Mouse (Mus musculus) heart, postnatal 0 days (tissue): ENCODE data around the gene Rab26. TPM values are rescaled to one million over a fixed set of nuclear protein-coding genes. Genes with fewer than 3 reads are reported as not detected.

ENCODE experiments used
- ATAC-seq: fragments of 200-750 bp; cut with Nextera tagmentation; 2 replicates; pipeline ENCODE4 v1.8.0; 2017; ENCODE audit warnings: low read depth, moderate number of reproducible peaks, moderate library complexity; ENCODE audit not compliant: insufficient read depth
- DNase-seq: peaks from one replicate; pipeline ENCODE4 v3.0.0-alpha.2; 2016; ENCODE audit warnings: low spot score
- H3K27ac ChIP-seq: fragments of 300-500 bp; sonication (generic); 2 replicates; pipeline ENCODE4 v1.5.1; 2014; ENCODE audit warnings: low read depth, mild to moderate bottlenecking
- H3K27me3 ChIP-seq: fragments of 300-500 bp; sonication (generic); 2 replicates; pipeline ENCODE4 v1.6.1; 2014; ENCODE audit warnings: low read length, mixed read lengths; ENCODE audit not compliant: control insufficient read depth, insufficient read depth
- H3K36me3 ChIP-seq: fragments of 300-500 bp; sonication (generic); replicated peaks from 2 replicates; pipeline ENCODE4 v1.6.1; 2014; ENCODE audit warnings: low read length, mixed read lengths; ENCODE audit not compliant: control insufficient read depth, insufficient read depth
- H3K4me1 ChIP-seq: fragments of 300-500 bp; sonication (generic); 2 replicates; pipeline ENCODE4 v1.6.1; 2014; ENCODE audit warnings: antibody characterized with exemption; ENCODE audit not compliant: control insufficient read depth, insufficient read depth
- H3K4me2 ChIP-seq: fragments of 300-500 bp; sonication (generic); 2 replicates; pipeline ENCODE4 v1.6.1; 2014; ENCODE audit warnings: low read depth, mild to moderate bottlenecking, low read length, moderate library complexity
- H3K4me3 ChIP-seq: fragments of 300-500 bp; sonication (generic); 2 replicates; pipeline ENCODE4 v1.5.1; 2014; ENCODE audit warnings: low read depth, low read length
- H3K9ac ChIP-seq: fragments of 300-500 bp; sonication (generic); replicated peaks from 2 replicates; pipeline ENCODE4 v1.6.1; 2014; ENCODE audit warnings: low read depth, low read length, mixed read lengths
- H3K9me3 ChIP-seq: fragments of 300-500 bp; sonication (generic); replicated peaks from 2 replicates; pipeline ENCODE4 v1.6.1; 2016; ENCODE audit warnings: low read length; ENCODE audit not compliant: control insufficient read depth
- CTCF ChIP-seq: IDR thresholded peaks from 2 replicates; pipeline ENCODE4 v1.5.1; 2016; ENCODE audit warnings: antibody characterized with exemption, control low read depth, low read depth
- EP300 ChIP-seq: IDR thresholded peaks from 2 replicates; pipeline ENCODE4 v1.6.1; 2016; ENCODE audit warnings: antibody characterized with exemption, low read depth
- WGBS: fragments of 180-500 bp; shearing (Covaris S2); extraction: QIAGEN DNeasy Blood & Tissue Kit; methylation state at CpG from one replicate; pipeline ENCODE4 v1.1.7; 2014; 5-methylcytosine and 5-hydroxymethylcytosine counted together
- polyA plus RNA-seq: library from polyadenylated mRNA; unstranded; fragments of >200 nt; fragmentation: Nextera tagmentation; extraction: Ambion mirVana; gene quantifications from 2 replicates; pipeline ENCODE4 v1.2.1, GENCODE M21; 2015
- total RNA-seq: library from RNA; depleted of rRNA; stranded (reverse); fragments of >200 nt; gene quantifications from 2 replicates; pipeline ENCODE4 v1.2.3, GENCODE M21; 2014; ENCODE audit warnings: low replicate concordance

Rab26 gene
- total and polyA plus RNA-seq, 2 experiments from 2014 or later = 0.46 TPM; not detected in 1

DNA sequence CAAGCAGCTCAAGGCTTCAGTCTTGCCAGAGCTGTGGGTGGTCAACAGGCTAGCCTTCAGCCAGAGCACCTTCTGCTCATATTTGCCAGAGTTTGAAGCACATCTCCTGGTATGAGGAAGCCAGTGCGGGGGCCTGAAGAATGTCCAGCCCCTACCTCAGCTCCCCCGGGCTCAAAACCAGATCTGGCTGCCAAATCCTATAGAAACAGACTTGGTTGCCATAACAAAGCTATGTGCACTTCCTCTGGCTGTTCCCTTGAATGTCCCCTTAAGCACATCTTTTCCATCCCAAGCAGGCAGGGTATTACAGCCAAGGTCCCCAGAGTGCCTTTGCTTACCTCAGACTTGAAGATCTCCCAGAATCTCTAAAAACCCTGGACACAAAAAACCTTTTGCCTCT is 9.3 kb downstream of the Rab26 start:
- H3K9ac ChIP-seq = 0 out of 2 replicates have a peak overlapping the region, but pooled peaks have one; percentile 13
- ATAC-seq = no peak
- 27% methylated on average over 2 of the region's 2 CpGs for WGBS

DNA sequence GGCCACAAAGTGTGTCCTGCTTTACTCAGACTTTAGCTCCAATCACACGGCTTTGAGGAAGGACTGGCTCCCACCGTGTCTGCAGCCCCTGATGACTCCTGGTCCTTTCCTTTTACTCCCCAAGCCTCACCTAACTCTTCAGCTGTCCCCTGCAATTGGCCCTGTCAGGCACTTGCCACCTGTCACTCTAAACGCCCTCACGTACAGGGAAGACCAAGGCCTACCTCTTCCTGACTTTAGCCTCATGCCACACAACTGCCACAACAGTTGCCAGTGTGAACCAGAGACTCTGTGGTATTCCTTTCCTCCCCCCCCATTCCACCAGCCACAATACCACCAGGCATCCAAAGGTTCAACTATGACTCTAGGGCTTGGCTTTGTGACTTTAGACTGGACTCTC is 13.6 kb downstream of the Rab26 start:
- H3K27me3 ChIP-seq = no peaks in the 10 kb centered on the region
- no peak overlapping the region for H3K4me2 ChIP-seq
- peaks cover 42% of the 10 kb centered on the region for H3K36me3 ChIP-seq
- DNase-seq (no peak), ATAC-seq (no peak)
- H3K9me3 ChIP-seq = no peaks in the 10 kb centered on the region
- TF ChIP-seq CTCF (no peak), EP300 (no peak)
- no peaks in the 10 kb centered on the region for H3K4me1 ChIP-seq
- H3K4me3 ChIP-seq = no peak overlapping the region
- WGBS = 80% methylated on average over 4 of the region's 4 CpGs
- no peak overlapping the region for H3K27ac ChIP-seq
- no peak overlapping the region for H3K9ac ChIP-seq

More for the DNA sequence above, 9.3 kb downstream of the Rab26 start:
- peak; percentile 67 for DNase-seq
- H3K4me3 ChIP-seq = no peak overlapping the region
- H3K4me2 ChIP-seq = no peak overlapping the region; the same call in 1 of the 2 replicates
- TF ChIP-seq CTCF (no peak), EP300 (no peak)
- peaks cover 16% of the 10 kb centered on the region for H3K4me1 ChIP-seq
- H3K36me3 ChIP-seq = 0 out of 2 replicates have a peak, but pooled peaks cover 3% of the 10 kb centered on the region
- H3K27me3 ChIP-seq = no peaks in the 10 kb centered on the region
- H3K9me3 ChIP-seq = no peaks in the 10 kb centered on the region
- peak overlapping the region; percentile 58 for H3K27ac ChIP-seq

GRCm38 (mm10) chr17:24514270-24515257 is 19.4 kb downstream of the Rab26 start:
- TF ChIP-seq CTCF (no peak), EP300 (no peak)
- H3K27ac ChIP-seq = peak overlapping the region; percentile 78
- no peaks in the 10 kb centered on the region for H3K4me1 ChIP-seq
- H3K27me3 ChIP-seq = no peaks in the 10 kb centered on the region
- WGBS = 79% methylated on average over 24 of the region's 24 CpGs
- ATAC-seq = peak; percentile 71
- H3K9ac ChIP-seq = no peak overlapping the region
- H3K4me3 ChIP-seq = peak overlapping the region; percentile 14; the same call in 1 of the 2 replicates
- no peaks in the 10 kb centered on the region for H3K9me3 ChIP-seq
- H3K36me3 ChIP-seq = peaks cover 66% of the 10 kb centered on the region
- peak; percentile 50 for DNase-seq
- peak overlapping the region; percentile 39 for H3K4me2 ChIP-seq

GRCm38 (mm10) chr17:24513609-24514008 is 20.4 kb downstream of the Rab26 start:
- H3K36me3 ChIP-seq = peaks cover 66% of the 10 kb centered on the region
- H3K9me3 ChIP-seq = no peaks in the 10 kb centered on the region
- H3K4me3 ChIP-seq = no peak overlapping the region
- peak overlapping the region; percentile 39 for H3K4me2 ChIP-seq
- no peaks in the 10 kb centered on the region for H3K27me3 ChIP-seq
- no peak overlapping the region for H3K9ac ChIP-seq
- 38% methylated on average over 5 of the region's 5 CpGs for WGBS
- ATAC-seq (peak; percentile 62), DNase-seq (peak; percentile 33)
- TF ChIP-seq EP300 (no peak), CTCF (peak; percentile 73)
- H3K27ac ChIP-seq = peak overlapping the region; percentile 78; the same call in 1 of the 2 replicates
- no peaks in the 10 kb centered on the region for H3K4me1 ChIP-seq

- peaks cover 4% of the 10 kb centered on the region; the same call in 1 of the 2 replicates for H3K27me3 ChIP-seq
- TF ChIP-seq EP300 = no peak
- no peak for TF ChIP-seq CTCF
- H3K4me1 ChIP-seq = no peaks in the 10 kb centered on the region
- WGBS = 79% methylated on average over 12 of the region's 12 CpGs
- H3K4me3 ChIP-seq = no peak overlapping the region
- ATAC-seq (no peak), DNase-seq (no peak)
- no peaks in the 10 kb centered on the region for H3K9me3 ChIP-seq
- H3K9ac ChIP-seq = no peak overlapping the region
- H3K36me3 ChIP-seq = peaks cover 45% of the 10 kb centered on the region
- no peak overlapping the region for H3K27ac ChIP-seq
- H3K4me2 ChIP-seq = no peak overlapping the region
Observed at GRCm38 (mm10) chr17:24507806-24508460, 26.1 kb downstream of the Rab26 start.
